Mouse (Mus musculus) heart, adult 11 months (tissue): Measurements from ENCODE around the gene Usp3.

Experiments used
- DNase-seq: peaks from one replicate; pipeline ENCODE4 v3.0.0; 2022

Gene Usp3

DNA sequence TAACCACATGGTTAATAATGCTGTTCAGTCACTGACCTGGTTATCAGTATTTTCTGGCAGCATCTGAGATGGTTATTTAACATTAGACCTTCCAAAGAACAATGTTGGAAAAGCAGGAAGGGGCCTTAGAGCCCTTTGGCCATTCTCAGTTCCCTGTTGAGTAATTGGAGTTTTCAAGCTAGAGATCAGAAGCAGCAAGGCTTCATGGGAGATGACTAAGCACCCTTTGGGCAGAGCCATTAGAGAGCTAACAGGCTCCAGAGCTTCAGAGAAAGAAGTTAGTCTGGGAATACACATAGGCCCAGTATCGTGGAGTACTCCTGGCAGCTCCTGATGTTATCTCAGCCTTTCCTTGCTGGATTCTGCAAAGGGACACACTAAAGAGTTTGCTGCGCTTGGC, 8.1 kb upstream of the Usp3 start:
- peak; percentile 93 for DNase-seq

DNA sequence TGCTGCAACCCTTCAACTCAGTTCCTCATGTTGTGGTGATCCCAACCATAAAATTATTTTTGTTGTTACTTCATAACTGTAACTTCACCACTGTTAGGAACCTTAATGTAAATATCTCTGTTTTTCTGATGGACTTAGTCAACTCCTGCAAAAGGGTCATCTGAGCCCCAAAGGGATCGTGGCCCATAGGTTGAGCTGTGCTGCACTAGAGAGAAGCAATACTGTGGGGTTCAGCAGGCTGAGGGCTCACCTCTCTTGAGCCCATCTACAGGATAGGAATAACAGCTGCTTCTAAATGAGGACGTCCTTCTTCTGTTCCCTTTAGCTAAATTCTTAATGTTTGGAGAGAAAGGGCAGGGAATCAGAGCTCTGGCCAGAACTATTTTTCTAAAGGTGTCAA, 7.6 kb upstream of the Usp3 start:
- DNase-seq: peak; percentile 87

DNA sequence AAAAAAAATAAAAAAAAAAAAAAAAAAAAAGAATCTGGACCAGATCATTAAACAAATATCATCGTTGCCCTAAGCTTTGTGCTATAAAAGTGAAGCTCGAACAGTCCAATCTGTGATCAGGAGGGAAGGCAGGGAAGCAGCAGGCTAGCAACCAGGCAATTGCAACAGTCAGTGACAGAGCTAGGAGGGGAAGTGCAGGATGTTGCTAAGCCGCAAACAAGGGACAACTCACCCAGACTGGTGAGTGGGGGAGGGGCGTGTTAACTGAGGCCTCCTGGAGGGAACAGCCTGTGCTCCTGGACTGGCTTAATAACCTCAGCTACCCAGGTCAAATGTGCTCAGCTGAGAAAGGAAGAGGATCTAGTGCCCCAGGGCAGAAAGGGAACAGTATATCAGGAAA, 6.6 kb upstream of the Usp3 start:
- peak; percentile 97 for DNase-seq

DNA sequence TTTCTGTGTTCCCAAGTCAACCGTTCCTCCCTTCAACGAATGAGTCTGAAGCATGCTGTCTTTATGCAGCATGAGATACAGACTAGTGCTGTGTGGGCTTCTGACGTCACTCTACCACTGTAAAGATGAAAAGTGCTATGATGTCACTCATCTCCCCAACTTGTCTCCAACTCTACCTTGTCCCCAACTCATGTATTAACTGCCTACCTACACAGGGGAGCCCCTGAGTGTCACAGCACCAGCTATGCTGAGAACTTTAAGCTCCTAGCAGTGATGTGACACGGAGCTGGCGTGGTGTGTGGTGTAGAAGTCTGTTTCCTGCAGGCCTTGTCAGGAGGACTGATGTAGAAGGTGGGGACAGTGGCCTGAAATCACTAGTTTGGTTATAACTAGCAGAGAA, 5.7 kb upstream of the Usp3 start:
- peak; percentile 61 for DNase-seq

DNA sequence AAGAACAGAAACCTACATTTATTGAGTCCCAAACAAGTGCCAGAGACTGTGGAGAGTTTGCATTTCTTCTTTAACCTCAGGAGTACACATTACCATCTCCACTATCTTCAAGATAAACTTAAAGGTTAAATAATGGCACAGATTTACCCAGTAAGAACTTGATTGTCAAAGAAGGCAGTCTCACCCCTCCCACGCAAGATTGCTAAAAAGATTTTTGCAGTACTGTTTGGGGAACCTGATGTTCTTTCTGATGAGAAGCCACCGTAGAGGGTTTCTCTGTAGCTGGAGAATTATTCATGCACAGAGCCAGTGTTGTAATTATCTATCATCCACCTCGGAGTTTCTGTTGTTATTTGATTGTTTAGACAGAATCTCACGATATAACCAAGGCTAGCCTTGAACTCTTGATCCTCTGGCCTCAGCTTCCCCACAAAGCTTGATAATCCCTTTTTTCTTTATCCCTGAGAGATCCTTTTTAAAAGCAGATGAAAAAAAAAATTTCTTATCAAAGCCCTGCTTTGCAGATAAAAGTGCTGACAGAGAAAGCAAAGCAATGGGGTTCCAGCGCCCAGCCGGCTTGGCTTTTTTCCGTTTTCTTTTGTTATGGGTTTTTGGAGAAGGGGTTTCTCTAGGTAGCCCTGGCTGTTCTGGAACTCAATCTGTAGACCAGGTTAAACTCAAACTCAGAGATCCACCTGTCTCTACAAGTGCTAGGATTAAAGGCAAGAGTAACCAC, 4.7 kb upstream of the Usp3 start:
- peak; percentile 78 for DNase-seq

DNA sequence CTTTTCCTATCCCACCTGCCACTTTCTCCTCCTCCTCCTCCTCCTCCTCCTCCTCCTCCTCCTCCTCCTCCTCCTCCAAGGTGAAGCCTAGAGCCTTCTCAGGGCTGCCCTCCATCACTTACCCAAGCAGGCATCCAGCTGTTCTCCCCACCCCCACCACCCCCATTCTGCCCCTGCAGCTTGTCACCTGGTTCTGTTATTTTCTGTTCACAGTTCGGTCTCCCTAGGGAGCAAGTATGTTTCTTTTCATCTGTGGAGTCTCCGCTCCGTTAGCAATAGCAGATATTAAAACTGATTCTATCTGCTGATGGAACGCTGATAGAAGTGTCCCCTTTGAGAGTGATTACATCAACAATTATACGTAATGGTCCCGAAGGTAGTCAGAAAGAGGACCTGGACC, 4.1 kb upstream of the Usp3 start:
- peak; percentile 70 for DNase-seq

DNA sequence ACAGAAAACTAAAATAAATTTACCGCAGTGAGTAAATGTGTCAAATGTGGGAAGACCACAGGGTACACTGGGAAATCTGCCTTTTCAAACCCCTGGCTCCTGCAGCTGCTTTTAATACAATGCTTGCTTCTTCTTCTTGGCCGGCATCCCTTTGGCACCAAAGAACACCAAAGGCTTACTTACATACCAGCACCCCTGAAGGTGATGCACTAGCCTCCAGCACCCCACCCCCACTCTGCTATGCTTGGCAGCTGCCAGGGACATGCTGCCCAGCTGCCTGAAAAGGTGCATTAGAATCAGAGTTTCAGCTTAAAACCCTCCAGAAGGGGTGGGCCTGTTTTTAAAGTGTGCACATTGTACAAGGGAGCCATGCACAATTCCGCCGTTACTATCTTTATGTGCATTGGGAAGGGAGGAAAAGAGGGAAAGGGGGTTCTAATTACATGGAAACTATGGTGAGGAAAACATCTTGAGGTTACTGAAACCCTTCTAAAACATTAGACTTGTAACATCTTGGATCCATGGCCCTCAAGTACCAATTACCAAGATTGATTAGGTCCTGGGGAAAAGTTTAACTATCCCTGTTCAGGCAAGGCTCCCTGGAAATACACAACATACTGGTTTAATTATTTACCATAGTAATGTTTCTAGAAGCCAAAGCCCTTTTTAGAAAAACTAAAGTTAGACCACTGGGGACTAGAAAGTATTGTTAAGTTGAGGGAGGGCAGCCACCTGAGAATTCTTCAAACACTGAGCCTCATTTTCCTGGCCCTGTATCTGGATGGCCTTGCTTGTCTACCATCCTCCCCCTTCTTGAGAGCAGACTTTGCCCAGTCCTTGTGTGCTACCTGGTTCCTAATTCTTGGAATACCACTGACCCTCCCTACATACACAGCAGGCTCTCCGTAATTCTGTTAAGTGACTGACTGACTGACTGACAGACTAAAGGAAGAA, 3.1 kb upstream of the Usp3 start:
- DNase-seq: peak; percentile 91

DNA sequence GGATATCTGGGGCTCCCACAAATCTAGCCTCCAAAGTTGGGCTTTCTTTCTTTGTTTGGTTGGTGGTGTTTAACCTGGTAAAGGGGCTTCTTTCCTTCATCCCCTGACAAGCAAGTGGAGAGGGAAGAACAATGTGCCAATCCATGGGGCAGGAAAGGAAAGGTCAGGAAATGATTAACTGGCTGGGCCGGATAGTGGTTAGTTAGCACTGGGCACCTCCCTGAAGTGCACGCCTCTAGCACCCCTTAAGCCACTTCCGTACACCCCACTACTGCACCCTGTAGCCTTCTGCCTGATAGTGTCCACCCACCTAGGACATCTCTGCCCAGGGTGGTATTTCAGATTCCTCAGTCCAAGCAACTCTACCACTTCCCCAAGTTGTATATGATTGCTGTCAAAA, 1.1 kb upstream of the Usp3 start:
- peak; percentile 94 for DNase-seq

DNA sequence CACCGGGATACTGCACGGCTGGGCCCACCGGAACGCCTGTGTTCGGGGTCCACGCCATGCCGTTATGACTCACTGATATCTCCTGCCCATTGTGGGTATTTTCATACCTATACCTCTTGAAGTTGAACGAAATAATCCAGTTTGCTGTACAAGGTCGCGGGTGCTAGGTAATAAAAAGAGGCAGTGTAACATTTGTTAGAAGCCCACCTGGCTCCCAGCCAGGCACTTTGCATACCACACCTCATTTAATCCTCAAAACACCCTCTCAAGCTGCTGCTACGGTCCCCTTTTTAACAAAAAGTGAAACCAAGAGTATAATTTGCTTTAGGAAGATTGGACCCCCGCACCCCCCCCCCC, 649 bp upstream of the Usp3 start:
- DNase-seq: no peak

DNA sequence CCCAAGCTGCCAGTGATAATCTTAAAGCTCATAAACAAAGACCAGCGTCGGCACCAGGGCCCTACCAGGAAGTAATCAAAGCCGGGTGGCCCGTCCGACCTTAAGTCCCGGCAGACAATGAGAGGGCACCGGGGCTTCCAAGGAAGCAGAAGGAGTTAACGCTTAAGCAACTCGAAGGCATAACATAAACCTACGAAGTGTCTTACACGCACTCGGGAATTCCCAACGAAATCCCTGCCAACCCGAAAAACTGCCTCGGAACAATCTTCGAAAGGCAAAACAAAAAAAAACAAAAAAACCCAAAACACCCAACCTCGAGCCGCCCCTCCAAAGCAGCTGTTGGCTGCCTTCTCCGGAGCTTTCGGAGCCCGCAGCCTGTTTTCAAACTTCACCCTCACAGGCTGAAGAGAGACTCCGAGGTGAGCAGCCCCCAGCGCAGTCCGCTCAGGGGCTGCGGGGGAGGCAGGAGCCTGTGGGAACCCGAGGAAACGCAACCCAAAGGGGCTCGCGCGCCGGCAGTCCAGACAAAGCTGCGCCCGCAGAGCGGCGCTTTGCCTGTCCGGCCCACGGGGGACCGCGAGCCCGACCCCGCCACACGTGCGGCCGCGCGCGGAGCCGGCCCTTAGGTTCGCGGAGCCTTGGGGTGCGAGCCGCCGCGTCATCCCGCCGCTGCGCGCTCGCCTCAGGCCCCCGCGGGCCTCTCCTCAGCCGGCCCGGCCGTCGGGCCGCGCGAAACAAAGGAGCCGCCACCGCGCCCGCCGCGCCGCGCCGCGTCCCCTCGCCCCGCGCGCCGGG, 894 bp downstream of the Usp3 start:
- DNase-seq: peak; percentile 94

DNA sequence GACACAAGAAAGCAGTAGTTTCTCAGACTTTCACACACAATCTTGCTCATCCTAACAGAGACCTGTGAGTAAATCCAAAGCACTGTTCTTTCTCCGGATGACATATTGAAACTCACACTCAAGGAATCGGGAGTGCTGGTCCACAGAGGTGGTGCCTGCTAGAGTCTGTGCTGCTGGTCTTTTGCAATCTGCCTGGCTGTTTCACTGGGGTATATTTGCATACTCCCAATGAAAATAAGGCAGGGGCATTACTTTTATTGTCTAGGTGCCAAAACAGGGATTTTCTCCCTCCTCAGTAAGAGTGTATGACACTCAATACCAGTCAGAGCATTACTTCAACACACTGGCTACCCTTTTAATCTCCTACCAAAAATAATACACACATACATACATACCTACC, 2.9 kb downstream of the Usp3 start:
- DNase-seq: no peak

DNA sequence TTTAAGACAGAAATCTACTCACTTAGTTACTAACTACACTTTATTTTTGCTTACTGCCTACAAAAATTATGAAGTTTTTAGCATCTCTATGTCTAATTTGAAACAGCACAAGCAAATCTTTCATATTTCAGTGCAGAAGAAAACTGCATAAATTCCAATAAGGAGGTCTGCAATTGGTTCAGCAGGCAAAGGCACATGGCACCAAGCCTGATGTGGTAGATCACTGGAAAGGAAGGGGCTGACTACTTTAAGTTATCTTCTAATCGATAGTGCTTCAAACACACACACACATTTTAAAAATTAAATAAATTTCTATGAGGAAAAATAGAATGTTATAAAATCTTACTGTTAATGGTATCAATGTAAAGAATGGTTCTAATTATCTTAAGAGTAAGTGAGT, 5.9 kb downstream of the Usp3 start:
- DNase-seq: no peak

DNA sequence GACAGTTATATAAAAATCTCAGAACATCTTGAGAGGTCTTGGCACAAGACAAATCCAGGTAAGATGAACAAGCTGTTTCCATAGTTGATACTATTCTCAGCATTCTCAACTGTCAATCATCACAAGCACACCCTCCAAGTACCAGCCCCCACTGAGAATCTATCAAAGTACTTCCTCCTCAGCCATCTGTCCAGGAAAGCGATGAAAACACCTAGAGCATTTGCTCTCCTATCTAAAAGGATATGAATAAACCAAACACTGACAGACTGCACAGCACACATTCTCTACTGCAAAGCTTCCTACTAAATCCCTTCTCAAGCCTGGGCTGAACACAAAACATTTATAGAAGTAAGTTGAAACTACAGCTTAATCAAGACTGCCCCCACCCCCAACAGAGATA, 6.4 kb downstream of the Usp3 start:
- no peak for DNase-seq

DNA sequence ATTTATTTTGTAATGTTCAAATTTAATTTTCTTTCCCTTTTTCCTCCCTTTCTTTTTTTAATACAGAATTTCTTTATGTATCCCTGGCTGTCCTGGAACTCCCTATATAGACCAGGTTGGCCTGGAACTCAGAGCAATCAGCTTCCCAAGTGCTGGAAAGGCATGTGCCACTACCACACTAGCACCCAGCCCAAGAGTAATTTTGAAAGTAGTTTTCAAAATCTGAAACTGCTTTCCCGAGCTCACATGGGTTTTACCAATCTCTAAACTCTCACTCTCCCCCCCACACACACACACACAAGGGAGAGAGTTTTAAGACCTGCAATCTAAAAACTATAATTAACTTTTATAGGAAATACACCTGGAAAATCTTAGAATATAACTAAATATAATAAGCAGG, 7.8 kb downstream of the Usp3 start:
- no peak for DNase-seq

DNA sequence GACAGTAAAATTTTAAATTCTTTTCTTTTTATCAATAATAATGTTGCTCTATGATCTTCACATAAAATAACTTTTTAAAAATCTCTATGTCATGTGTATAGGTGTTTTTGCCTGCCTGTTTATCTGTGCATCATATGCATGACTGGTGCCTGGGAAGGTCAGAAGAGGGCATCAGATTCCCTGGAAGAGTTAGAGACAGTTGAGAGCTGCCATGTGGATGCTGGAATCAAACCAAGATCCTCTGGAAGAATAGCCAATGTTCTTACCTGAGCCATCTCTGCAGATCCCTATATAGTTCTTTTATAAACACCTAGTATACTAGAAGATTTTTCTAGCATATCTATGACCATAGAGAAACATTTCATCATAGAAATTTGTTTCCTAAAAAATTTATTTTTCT, 8.8 kb downstream of the Usp3 start:
- DNase-seq: no peak

DNA sequence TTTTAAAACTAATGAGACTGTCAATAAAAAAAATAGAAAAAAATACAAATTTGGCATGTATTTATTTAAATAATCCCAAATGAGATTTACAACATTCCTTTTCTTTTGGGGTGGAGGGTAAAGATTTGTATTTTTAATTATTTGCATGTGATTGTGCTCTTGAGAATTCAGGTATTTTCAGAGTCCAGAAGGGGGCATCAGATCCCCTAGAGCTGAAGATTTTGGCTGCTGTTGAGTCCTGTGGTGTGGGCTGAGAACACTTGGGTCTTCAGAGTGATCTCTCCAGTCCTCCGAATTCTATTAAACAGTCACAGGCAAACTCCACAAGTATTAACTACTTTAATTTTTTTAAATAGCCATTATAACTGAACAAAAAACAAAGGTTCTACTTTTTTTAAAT, 9.7 kb downstream of the Usp3 start:
- DNase-seq: no peak

DNA sequence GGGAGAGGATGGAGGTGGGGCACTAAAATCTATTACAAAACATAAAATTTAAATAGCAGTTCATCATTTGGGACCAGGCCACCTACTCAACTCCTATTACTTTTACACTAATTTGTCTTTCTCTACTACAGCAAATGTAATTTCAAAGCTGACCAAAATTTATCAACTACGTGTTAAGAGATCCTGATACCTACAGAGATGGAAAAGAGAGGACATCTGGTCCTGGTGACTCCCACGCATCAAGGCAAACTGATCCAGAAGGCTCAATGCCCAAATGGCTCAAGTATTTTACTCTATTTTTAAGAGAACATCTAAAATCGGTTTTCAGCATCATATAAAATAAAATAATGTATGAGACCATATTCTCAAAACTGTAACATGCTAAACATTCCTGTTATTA, 11.2 kb downstream of the Usp3 start:
- DNase-seq: peak; percentile 42

DNA sequence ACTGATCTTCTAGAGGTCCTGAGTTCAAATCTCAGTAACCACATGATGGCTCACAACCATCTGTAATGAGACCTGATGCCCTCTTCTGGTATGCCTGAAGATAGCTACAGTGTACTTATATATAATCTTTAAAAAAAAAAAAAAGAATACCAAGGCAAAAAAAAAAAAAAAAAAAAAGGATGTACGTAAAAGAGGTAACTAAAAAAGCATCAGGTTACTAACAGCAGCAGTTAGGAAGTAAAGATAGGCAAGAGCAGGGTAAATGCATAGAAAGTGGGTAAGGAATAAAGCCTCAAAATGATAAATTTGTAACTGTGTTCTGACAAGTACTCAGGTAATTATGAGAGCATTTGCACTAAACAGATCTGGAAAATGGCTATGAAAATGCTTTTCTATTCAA, 12.2 kb downstream of the Usp3 start:
- DNase-seq: no peak

DNA sequence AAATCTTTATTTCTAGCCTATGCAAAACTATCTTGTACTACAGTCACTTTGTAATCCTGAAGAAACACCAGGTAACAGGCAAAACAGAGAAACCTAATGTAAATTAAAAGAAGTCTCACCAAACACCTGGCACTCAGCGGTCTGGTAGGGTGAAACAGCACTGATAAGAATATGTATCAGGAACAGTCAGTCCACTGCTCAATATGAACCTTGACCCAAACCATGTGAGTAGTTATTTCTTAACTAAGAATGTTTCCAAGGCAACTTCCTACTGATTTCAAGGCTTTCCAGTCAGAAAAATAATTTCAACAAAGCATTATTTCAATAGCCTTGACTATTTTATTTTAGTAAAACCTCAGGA, 17.1 kb downstream of the Usp3 start:
- DNase-seq: peak; percentile 27

DNA sequence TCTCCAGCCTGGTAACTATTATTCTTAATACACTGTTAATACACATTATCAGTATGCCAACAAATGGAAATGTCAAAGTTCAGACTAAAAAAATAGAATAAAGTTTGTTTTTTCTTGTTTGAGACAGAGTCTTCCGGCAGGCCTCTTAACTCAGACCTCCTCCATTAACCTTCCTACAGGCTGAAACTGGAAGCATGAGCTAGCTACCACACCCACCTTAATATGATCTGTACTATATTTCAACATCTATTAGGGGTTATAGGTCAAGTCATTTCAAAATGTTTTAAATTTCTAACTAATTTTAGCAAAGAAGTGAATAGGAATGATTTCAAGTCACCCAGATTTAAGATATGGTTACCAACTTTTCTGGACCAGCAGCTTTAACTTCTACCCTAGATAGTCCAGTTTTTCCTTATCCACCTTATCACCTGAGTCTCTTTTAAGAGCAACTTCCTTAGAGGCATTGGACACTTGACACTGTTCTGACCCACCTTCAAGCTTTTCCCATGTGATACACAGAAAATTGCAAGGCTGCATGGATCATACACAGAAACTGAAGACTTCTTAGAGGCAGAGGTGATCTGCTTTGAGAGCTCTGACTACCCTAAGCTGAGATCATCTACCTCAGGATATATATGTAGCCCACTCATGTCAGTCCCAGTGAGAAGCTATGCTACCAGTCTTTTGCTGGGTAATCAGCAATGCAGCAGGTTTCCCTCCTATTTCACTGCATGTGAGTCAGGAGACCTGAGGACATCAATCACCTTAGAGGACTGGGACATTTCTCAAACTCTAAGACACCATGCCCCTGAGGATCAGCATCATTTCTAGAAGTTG, 17.7 kb downstream of the Usp3 start:
- peak; percentile 44 for DNase-seq

DNA sequence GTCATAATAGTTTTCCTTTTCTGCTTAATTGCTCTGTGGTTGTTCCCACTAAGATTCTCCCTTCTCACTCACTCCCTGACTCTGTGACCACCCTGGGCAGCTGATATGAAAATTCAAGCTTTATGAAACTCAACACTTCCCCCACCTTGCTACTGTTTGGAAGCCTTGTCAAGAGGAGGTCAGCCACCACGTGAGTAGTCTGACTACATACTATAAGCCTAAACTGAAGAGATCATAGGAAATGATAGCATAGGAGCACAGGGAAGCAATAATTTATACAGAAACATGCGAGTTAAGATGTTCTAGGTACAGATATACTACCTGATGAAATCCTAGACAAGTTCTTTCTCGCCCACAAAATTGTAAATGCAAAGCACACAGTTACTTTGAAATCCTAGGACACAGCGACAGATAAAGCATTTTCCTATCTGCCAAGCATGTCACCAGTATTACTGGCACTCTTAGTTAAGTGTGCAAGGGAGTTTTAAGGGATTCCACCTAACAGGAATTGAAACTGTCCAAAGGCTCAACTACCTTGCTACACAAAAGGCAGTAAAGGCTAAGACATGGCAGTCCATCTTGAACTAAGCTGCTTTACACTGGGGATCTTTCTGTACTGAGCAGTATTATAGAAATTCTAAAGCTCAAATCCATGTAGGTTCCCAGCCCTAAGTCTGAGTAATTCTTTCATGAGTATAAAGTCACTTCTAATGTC, 20.8 kb downstream of the Usp3 start:
- peak; percentile 8 for DNase-seq

DNA sequence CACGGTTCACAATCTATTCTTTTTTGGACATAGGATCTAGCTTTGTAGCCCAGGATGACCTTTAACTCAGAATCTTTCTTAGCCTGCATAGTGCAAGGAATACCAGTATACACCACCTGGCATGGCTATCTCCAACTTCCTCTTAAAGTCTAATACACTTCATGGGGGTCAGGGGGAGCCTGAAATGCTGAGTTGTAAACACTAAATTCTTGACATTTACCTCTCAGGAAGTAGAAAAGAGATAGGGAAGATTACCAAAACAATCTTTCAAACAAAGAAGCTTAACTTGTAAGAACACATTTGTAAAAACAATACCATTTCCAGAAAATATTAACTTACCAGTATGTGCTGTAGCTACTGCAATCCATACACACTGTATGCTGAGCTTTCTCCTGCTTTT, 30.7 kb downstream of the Usp3 start:
- peak; percentile 28 for DNase-seq
